Mouse (Mus musculus) heart, postnatal 0 days (tissue): ENCODE measurements at regions not wholly inside any gene's neighbourhood (a gene's known extent, or its start where the extent isn't known, plus 50 kb on each side); places are given as distances from the start of the nearest gene placed in this dataset.

Experiments used
- ATAC-seq: fragments of 200-750 bp; cut with Nextera tagmentation; 2 replicates; pipeline ENCODE4 v1.8.0; 2017; ENCODE audit warnings: low read depth, moderate number of reproducible peaks, moderate library complexity; ENCODE audit not compliant: insufficient read depth
- DNase-seq: peaks from one replicate; pipeline ENCODE4 v3.0.0-alpha.2; 2016; ENCODE audit warnings: low spot score
- H3K27ac ChIP-seq: fragments of 300-500 bp; sonication (generic); 2 replicates; pipeline ENCODE4 v1.5.1; 2014; ENCODE audit warnings: low read depth, mild to moderate bottlenecking
- H3K27me3 ChIP-seq: fragments of 300-500 bp; sonication (generic); 2 replicates; pipeline ENCODE4 v1.6.1; 2014; ENCODE audit warnings: low read length, mixed read lengths; ENCODE audit not compliant: control insufficient read depth, insufficient read depth
- H3K36me3 ChIP-seq: fragments of 300-500 bp; sonication (generic); replicated peaks from 2 replicates; pipeline ENCODE4 v1.6.1; 2014; ENCODE audit warnings: low read length, mixed read lengths; ENCODE audit not compliant: control insufficient read depth, insufficient read depth
- H3K4me1 ChIP-seq: fragments of 300-500 bp; sonication (generic); 2 replicates; pipeline ENCODE4 v1.6.1; 2014; ENCODE audit warnings: antibody characterized with exemption; ENCODE audit not compliant: control insufficient read depth, insufficient read depth
- H3K4me2 ChIP-seq: fragments of 300-500 bp; sonication (generic); 2 replicates; pipeline ENCODE4 v1.6.1; 2014; ENCODE audit warnings: low read depth, mild to moderate bottlenecking, low read length, moderate library complexity
- H3K4me3 ChIP-seq: fragments of 300-500 bp; sonication (generic); 2 replicates; pipeline ENCODE4 v1.5.1; 2014; ENCODE audit warnings: low read depth, low read length
- H3K9ac ChIP-seq: fragments of 300-500 bp; sonication (generic); replicated peaks from 2 replicates; pipeline ENCODE4 v1.6.1; 2014; ENCODE audit warnings: low read depth, low read length, mixed read lengths
- H3K9me3 ChIP-seq: fragments of 300-500 bp; sonication (generic); replicated peaks from 2 replicates; pipeline ENCODE4 v1.6.1; 2016; ENCODE audit warnings: low read length; ENCODE audit not compliant: control insufficient read depth
- CTCF ChIP-seq: IDR thresholded peaks from 2 replicates; pipeline ENCODE4 v1.5.1; 2016; ENCODE audit warnings: antibody characterized with exemption, control low read depth, low read depth
- EP300 ChIP-seq: IDR thresholded peaks from 2 replicates; pipeline ENCODE4 v1.6.1; 2016; ENCODE audit warnings: antibody characterized with exemption, low read depth
- WGBS: fragments of 180-500 bp; shearing (Covaris S2); extraction: QIAGEN DNeasy Blood & Tissue Kit; methylation state at CpG from one replicate; pipeline ENCODE4 v1.1.7; 2014; 5-methylcytosine and 5-hydroxymethylcytosine counted together

DNA sequence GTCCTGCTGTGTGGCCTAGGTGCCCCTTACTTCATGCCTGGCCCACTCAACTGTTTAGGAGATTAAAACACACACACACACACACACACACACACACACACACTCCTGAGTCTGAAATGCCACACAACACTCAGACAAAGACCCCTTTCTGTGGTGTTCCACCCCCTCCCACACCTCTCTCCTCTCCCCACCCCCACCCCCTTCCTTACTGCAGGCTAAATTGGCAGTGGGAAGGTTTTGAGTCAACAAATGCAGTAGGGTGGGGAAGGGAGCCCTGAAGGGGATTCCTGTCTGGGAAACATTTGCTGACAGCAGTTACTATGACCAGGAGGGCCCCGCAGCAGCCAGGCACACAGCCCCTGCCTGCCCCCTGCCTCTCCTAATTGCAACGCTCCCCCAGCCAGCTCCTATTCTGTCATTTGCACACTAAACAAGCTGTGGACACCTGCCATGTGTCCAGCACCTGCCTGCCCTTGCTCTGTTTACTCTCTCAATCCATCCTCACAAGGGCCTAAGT is 69.5 kb downstream of the Ephb3 start:
- Histone ChIP-seq H3K4me1 (peaks cover 8% of the 10 kb centered on the region; the same call in 1 of the 2 replicates), H3K9ac (no peak overlapping the region), H3K9me3 (no peaks in the 10 kb centered on the region), H3K27me3 (no peaks in the 10 kb centered on the region), H3K4me2 (no peak overlapping the region), H3K27ac (no peak overlapping the region), H3K4me3 (no peak overlapping the region), H3K36me3 (no peaks in the 10 kb centered on the region)
- WGBS = 28% methylated on average over 2 of the region's 2 CpGs
- TF ChIP-seq CTCF = no peak
- no peak for TF ChIP-seq EP300
- ATAC-seq (no peak), DNase-seq (no peak)

GRCm38 (mm10) chr16:21277789-21278342 is 73.3 kb downstream of the Ephb3 start:
- peaks cover 3% of the 10 kb centered on the region; the same call in 1 of the 2 replicates for H3K4me1 ChIP-seq
- no peak for TF ChIP-seq EP300
- no peak for TF ChIP-seq CTCF
- DNase-seq = no peak

DNA sequence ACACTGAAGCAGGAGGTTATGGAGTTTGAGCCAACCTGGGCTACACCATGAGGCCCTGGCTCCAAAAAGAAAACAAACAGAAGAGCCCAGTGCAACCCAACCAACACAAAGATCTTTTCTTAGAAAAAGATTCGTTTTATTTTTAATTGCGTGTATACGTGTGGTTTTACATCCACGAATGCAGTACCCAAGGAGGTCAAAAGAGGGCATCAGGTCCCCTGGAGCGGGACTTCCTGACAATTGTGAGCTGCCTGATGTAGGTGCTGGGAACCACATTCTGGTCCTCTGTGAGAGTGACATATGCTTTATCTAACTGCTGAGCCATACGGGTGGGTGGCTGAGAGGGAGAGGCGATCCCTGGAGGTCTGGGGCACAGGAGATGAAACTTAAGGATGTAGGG is 73.8 kb downstream of the Ephb3 start:
- Histone ChIP-seq H3K36me3 (no peaks in the 10 kb centered on the region), H3K9me3 (no peaks in the 10 kb centered on the region), H3K9ac (no peak overlapping the region), H3K4me3 (no peak overlapping the region), H3K27me3 (no peaks in the 10 kb centered on the region), H3K27ac (no peak overlapping the region), H3K4me1 (no peaks in the 10 kb centered on the region), H3K4me2 (no peak overlapping the region)
- no peak for DNase-seq
- ATAC-seq = no peak
- TF ChIP-seq EP300 = no peak
- TF ChIP-seq CTCF = no peak
- 97% methylated on average over 7 of the region's 7 CpGs for WGBS

More at GRCm38 (mm10) chr16:21277789-21278342, 73.3 kb downstream of the Ephb3 start:
- no peaks in the 10 kb centered on the region for H3K36me3 ChIP-seq
- H3K27ac ChIP-seq = no peak overlapping the region
- no peak overlapping the region for H3K9ac ChIP-seq
- 86% methylated on average over 11 of the region's 11 CpGs for WGBS
- ATAC-seq = no peak
- no peaks in the 10 kb centered on the region for H3K9me3 ChIP-seq
- no peak overlapping the region for H3K4me2 ChIP-seq
- H3K27me3 ChIP-seq = no peaks in the 10 kb centered on the region
- no peak overlapping the region for H3K4me3 ChIP-seq

DNA sequence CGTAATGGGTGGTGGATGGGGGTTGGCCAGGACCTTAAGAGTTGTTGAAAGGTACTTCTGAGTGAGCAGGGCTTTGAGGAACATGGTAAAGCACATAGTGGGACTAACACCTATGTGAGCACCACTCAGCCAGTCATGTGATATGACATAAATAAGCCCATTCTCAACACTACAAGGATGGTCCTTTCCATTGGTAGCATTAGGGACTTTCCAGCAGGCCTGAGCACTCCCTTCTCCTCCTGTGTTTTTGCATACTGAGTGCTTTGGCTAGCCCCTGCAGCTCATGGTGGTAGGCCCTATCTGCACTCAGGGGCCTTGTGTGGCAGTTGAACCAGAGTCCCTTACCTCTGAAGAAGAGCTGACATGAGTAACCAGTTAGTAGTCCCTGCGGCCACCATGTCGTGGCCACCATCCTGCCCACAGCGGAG is 75.7 kb downstream of the Ephb3 start:
- H3K27ac ChIP-seq = no peak overlapping the region
- no peaks in the 10 kb centered on the region for H3K36me3 ChIP-seq
- WGBS = 81% methylated on average over 4 of the region's 4 CpGs

GRCm38 (mm10) chr16:21281958-21282730 is 77.6 kb downstream of the Ephb3 start:
- H3K4me3 ChIP-seq = no peak overlapping the region
- no peaks in the 10 kb centered on the region for H3K27me3 ChIP-seq
- H3K36me3 ChIP-seq = no peaks in the 10 kb centered on the region
- H3K9ac ChIP-seq = no peak overlapping the region
- 32% methylated on average over 16 of the region's 20 CpGs for WGBS
- DNase-seq (no peak), ATAC-seq (no peak)
- no peak overlapping the region for H3K4me2 ChIP-seq
- no peaks in the 10 kb centered on the region for H3K4me1 ChIP-seq
- H3K9me3 ChIP-seq = no peaks in the 10 kb centered on the region
- no peak for TF ChIP-seq EP300
- no peak for TF ChIP-seq CTCF
- no peak overlapping the region for H3K27ac ChIP-seq

More for the DNA sequence above, 75.7 kb downstream of the Ephb3 start:
- Histone ChIP-seq H3K27me3 (no peaks in the 10 kb centered on the region), H3K4me3 (no peak overlapping the region), H3K9me3 (no peaks in the 10 kb centered on the region), H3K4me1 (no peaks in the 10 kb centered on the region), H3K9ac (no peak overlapping the region), H3K4me2 (no peak overlapping the region)
- ATAC-seq = no peak
- no peak for DNase-seq
- TF ChIP-seq EP300 (no peak), CTCF (no peak)
